Mouse (Mus musculus) frontal cortex, postnatal 36 days (tissue): ENCODE measurements at regions not wholly inside any gene's neighbourhood (a gene's known extent, or its start where the extent isn't known, plus 50 kb on each side); places are given as distances from the start of the nearest gene placed in this dataset.
A peak's percentile ranks its signal among the peaks of the same experiment; 100 is the strongest.
"Not testable (repeated sequence)": the region's sequence is repeated elsewhere in the genome, so short reads cannot be mapped to it uniquely, and the experiment has no call there.

ENCODE experiments used
- DNase-seq, 2 experiments: peaks; one replicate each; pipeline ENCODE4 v3.0.0; 2022; ENCODE audit warnings: low spot score in 2 of 2

DNA sequence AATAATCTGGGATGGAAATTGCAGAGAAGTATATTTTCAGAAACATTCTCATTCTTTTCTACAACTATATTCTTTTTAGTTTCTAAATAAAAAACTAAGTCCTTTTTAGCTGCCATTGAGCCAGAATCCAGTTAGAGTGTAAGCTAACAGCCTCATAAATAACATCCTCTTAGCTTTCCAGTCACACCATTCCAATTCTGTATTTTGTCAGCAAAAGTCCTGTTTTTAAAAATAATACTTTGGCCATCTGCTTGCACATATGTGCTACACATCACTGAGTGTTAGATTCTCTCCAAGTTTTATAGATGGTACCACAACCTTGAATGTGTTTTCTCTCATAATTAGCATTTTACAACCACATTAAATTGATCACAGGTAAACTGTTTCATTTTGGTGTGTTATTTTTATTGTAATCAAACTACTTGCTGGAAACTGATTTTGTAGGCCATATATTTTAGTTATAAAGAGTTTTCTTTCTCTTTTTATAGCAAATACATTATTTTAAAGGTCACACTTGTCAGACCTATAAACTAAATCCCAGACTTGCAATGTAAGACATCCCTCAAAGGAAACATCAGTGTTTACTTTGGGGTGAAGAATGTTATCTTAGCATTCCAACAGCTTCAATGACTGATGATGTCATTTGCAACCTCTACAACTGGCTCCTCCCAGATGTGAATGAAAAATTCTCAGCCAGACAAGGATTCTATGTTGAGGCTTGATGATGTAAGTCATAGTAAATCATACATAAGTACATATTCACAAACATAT lies 1878.9 kb upstream of the Flrt2 start:
- peak in 1 of 2 experiments; percentile 60 for DNase-seq

DNA sequence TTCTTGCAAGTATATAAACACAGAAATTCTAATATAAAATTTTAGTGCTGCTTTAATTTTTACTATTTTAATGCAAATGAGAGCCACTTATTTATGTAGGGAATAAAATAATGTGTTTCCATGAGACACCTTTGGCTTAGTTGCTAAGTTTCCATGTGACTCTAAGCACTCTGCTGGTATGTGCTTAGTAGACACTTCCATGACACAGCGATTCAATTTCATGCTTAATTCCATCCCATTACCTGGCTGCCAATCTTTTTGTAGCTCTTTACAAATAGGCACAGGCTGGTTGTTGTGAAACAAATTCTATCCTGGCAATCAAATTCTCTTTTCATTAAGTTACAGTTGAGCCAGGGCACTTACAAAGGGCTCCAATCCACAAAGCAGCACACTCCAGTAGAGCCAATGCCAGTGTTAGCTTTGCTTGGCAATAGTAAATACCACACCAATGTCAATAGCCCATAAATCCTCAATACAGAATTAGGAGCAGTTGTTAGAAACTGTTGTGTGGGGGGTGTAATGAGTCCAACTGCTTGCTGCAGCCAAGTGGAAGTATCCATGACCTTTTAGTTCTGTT lies 1841.0 kb upstream of the Flrt2 start:
- DNase-seq, result no peak

DNA sequence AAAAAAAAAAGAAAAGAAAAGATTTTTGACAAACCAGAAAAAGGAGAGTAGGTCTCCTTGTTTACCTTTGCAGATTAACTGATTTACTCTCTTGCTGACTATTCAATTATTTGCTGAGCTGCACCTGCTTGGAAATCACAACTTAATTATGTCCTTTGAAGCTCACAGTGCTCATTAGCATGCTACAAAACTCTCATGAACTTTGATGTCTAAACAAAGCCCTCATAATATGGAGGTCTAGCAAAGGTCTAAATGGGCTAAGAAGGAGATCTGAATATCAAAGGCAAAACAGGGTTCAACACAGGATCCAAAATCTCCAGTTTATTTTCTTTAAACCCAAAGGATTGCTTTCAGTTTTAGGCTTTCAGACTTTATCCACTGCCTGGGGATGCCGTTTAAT lies 1840.4 kb upstream of the Flrt2 start:
- no peak for DNase-seq

DNA sequence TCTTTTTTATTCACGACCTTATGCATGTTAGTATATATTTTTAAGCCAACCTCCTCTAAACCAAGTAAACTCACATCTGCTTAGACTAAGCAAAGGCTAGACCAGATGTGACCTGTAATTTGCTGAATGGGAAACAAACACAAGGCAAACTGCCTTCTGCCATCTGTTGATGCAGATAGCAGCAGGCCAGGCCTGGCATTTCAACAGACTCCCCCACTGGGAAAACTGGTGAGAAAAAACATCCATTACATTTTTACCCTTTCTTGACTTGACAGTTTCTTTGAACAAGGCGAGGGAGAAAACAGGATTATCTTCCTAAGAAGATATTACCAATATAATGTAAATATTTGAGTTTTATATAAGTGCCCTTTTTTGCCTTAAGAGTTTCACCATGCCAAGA lies 1806.1 kb upstream of the Flrt2 start:
- DNase-seq, result no peak

DNA sequence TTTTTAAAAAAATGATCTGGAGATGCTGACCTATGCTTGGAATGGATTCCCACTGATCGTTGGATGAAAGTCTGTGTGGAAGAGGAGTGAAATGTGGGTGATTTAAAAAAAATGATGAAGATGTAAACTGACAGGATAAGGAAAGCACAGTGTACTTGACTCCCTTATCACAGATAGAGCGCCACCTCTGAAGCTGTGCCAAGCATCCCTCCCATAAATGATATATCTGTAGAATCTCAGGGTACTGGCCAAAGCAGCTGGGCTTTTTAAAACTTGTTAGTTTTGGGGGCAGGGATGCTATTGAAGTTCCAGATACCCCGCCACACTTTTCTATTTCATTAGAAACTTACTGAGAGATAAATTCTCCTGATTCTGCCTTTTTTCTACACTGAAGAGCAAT lies 1801.9 kb upstream of the Flrt2 start:
- DNase-seq, result no peak

DNA sequence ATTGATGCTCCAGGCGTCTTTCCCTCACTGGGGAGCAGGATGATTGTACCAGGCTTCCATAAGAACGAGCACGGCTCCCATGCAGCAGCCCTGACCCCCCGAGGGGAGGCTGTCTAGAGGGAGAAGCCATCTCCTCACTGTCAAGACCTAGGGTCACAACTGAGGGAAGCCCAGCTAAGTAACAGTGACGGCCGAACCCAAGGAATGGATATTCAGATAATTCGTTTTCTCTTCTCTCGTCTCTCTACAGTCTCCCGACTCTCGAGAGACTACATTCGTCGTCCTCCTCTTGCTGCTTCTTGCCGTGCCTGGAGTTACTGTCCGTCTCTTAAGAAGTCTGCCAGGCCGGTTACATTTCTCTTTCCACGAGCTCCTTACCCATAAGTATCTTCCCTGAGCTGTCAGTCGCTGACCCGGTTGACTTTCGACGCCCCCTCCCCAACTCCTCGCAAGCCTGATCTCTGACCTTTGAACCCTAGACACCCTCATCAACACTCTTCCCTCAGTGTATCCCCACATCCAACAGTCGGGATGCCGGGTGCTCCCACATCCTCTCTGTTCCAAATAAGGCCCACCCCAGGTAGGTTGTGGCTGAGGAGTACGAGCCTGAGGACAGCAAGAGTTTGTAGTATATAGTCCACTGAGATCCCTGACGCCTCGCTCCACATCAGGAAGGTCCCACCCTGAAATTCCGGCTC lies 1763.3 kb upstream of the Flrt2 start:
- not testable (repeated sequence) for DNase-seq

DNA sequence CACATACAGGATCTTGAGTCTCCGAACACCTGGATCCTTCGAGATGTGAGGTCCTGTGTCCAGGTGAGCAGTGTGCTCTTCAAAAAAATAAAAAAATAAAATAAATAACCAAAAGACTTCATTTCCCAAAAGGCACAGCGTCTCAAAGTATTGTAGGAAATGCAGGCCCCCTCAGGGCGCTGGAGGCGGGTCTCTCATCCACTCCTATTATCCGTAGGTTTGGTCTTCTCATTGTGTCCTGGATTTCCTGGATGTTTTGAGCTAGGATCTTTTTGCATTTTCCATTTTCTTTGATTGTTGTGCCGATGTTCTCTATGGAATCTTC lies 1762.8 kb upstream of the Flrt2 start:
- DNase-seq, result not testable (repeated sequence)

DNA sequence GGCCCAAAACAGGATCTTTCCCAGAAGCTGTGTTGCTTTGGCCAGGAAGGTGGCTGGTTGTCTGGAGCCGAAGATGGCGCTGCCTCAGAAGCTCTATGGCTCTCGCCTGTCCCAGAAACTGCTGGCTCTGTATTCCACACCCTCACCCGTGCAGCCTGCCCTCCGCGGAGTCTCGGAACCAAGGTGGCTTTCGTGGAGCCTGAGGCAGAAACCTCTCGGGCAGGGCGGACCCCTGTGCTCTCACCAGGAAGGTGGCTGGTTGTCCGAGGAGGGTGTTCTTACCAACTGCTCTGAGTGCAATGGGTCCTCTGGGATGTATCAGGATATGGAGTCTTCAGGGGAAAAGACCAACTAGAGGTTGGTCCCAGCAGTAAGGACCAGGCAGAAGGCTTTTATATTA lies 1761.8 kb upstream of the Flrt2 start:
- DNase-seq, result not testable (repeated sequence)

DNA sequence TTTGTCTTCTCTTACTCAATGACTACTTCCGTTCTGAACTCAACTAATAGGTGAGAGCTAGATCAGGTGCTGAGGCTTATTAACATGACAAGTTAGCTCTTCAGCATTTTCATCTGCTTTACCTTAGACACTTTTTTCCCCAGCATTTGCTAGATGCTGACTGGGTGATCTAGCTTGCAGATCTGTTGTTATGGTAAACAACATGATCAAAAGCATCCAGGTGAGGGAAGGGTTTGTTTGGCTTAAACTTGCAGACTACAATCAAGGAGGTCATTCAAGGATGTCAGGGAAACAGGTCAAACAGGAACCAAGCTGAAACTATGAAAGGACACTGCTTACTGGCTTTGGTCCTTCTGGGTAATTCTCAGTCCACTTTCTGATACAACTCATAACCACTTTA lies 1731.2 kb upstream of the Flrt2 start:
- DNase-seq, result no peak

DNA sequence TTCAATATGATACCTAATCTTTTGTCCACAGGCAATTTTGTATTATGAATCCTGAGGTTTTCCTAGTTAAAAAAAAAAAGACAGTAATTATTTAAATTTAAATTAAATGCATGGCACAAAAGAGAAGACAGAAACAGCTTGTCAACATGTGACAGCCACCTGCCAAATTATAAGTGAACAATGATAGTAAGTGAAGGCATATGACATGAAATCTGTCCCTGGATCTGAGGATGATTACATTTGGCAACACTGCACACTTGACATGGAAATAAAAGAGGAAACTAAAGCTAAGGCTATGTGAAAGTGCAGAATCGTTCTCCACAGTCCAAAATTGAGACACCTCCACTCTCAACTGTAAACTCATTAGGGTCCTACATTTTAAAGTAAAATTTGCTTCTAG lies 1710.7 kb upstream of the Flrt2 start:
- no peak for DNase-seq

DNA sequence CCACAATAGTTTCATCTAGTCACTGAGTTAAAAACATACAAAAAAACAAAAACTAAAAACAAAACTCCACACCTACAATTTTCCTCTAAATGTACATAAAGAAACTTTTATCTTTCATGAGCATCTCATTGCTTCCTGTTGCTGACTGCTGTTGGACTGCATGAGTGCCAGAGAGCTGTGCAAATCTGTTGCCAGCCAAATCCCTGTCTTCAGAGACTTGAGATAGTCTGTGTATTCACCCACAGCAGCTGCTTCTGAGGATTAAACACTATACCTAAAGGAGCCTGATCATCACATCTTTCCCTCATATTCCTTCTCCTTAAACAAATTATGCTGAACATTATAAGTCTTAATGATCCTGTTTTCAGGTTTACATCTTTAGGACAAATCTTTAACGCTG lies 1700.5 kb upstream of the Flrt2 start:
- DNase-seq, result peak in 1 of 2 experiments; percentile 9

DNA sequence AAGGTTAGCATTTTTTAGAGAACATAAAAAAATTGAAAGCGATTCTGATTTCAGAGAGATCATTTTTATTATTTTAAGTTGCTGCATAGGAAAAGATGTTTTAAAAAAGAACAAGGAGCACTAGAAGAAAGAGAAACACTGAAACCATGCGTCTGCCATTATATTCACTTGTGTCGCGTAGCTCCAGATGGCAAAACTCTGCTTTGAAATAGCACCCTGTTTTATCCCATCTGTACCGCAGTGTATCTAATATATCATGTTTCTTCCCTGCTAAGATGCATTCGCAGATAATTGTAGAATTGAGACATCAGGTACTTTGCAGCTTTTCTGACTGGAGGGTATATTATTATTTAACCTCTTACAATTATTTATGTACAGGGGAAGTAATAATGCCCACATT lies 1698.2 kb upstream of the Flrt2 start:
- DNase-seq, result peak in 1 of 2 experiments; percentile 24

DNA sequence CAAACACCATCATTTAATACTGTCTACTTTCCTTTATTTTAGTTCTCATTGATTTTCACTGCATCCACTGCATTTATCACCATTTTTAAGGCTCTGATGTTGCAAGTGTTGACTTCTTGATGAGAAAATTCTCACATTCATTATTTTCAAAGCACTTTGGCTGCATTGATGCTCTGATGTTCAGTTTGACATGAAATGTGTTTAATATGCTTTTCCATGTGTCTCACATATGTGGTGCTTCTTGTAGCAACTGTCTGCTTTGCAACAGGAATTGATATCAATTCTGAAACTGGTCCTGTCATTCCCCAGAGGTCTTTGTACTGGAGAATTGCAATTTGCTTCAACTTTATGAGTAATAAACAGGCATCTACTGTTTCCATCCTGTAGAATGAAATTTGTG lies 1676.1 kb upstream of the Flrt2 start:
- DNase-seq, result no peak

DNA sequence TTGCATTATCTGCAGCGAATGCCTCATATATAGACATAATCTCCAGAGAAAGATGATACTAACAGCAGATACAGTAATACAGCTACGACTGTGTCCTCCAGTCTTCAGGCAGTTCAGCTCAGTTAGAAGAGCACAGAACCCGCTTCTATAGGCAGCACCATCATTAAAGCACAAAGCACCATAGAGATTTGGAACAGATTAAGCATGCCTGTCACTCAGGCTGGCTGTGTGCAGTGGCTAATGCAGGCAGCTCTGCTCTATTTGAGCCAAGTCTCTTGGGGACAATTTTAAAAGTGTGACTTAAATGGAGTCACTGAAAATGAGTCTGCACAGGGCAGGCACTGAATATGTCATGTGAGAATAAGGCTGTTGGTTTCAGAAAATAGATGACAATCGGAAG lies 1660.7 kb upstream of the Flrt2 start:
- no peak for DNase-seq

DNA sequence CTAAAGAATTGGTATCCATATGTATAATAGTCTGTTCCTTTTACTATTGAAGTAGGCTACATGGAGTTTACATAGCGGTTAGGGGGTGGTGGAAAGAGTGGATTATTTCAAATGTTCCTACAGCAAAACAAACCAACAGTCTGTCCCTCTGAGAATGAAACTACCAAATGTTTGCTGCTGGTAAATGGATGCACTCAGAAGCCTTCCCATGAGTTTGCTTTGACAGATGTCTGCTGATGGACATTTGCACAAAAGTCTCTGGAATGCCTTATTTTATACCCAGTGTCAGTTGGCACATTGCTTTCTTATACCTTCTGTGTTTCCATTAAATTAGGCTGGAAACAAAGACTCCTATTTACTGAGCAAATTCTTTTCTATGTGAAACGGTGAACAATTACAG lies 1644.1 kb upstream of the Flrt2 start:
- DNase-seq, result no peak

DNA sequence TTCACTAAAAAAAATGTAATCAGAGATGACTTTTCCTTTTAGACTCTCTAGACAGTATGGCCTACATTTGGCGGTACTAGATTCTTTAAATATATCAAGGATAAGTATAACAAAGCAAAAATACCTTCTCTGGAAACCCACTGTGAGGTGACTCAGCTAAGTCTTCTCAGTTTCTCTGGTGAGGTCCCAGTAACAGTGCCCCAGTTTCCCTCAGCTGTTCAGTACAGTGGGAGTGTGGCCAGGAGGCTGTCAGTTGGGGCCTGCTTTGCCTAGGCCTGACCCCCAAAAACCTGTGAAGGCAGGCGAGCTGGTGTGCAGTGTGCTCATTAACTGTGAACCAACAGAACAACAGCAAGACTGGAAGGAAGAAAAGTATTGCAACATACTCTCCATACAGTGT lies 1634.3 kb upstream of the Flrt2 start:
- peak in 1 of 2 experiments; percentile 7 for DNase-seq

DNA sequence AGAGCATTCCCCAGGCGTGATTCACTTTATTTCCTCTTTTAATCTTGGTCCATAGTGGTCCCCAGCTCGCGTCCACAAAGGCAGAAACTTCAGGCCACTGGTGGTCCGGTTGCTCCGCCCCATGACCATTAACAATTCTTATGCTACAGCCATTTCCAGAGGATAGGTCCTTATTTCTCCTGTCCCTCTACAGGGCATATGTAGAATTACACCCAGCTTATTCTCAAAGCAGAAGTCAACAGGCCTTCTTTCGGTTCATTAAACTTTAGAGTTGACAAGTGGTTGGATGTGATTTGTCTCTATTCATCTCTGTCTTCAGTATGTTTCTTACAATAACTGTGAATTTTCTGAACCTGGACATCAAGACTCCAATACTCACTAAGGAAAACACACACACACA lies 1632.4 kb upstream of the Flrt2 start:
- DNase-seq, result no peak

DNA sequence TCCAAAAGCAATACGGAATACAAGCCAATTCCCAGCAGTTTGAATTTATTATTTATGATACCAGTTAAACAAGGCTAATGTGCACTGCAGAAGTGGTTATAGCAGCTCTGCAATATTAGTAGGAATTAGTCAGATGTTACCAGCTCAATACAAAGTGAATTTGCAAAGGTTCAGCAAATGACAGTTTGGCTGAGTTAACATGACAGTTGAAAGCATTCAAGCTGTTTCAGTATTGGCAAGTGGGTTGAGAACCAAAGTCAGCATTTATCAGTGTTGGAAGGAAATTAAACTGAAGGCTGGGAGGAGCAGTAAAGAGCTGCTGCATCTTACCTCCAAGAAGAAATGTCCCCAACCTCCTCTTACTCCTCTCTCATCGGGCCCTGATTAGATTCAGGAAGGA lies 1631.7 kb upstream of the Flrt2 start:
- no peak for DNase-seq

DNA sequence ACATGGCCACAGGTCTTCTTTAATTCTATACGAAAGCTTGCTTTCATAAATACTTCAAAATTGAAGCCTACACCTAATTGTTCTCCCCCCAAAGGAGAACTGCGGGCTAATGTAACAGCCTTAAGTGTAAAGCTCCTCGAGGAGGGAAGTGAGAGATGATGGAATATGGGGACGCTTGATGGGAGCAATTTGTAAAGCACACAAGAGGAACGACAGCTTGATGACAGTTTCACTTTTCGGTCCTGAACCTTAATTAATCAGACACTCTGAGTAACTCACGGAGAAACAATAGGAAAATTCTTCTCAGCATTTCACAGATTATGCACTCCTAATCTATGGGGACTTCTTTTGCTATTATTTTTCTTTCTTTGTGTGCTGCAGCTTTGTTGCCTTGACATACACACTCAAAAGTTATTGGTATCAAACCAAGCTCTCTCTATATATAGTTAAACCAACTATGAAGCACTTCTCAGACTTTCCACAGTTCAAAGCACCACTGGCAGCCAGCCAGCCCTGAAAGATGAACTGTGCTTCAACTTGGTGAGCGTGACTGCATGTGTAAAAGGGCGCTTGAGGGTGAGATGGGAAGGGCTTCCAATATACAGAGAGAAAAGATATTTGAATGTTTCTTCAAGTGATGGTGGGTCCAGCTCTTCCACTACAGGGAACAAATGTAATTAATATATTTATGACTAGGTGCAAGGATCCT lies 1625.4 kb upstream of the Flrt2 start:
- no peak for DNase-seq

DNA sequence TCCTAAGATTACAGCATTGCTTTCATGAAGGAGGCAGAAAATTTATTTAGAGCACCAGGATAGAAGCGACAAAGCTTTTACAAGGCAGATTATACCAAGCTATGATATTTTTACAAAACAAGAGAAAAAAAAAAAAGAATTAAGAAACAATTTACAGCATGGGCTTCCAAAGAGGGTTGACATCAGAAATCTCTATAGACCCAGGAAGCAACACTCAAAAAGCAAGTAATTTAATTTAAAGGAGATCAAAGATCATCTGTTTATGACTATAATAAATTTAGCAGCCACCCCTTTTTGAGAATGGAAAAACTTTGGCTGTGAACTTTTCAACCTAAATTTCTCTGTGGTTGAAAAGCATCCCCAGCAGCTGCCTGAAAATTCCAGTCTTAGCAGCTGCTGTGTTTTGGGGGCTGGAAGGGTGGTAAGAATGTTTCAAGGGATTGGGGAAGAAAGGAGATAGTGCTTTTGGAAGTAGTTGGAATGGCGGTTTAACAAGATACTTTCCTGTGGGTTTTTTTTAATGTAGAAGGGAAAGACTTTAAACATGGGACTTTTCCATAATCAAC lies 1621.0 kb upstream of the Flrt2 start:
- DNase-seq, result no peak

DNA sequence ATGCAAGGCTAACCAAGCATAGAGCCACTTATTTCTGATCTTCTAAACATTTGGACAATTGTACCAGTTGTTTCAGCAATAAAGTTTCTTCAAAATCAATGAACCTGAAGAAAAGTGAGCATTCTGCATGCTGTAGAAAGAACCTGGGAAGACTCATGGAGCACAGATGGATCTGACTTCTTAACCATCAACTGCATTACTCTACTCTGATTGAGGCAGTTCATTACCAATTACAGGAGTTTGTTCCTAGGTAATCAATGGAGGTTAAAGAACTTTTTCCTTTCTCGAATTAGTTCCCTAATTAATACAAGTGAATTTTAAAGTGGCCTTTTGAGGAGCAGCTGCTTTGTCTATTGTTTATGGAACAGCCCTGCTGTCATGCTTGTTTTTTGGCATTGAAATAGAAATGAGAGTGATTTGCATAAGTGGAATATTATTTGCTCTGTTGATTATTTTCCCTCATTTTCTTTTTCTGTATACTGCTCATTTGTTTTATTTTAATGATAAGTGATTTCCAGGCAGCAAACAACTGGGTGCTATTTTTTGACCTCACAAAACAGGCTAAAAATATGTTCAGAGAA lies 1586.4 kb upstream of the Flrt2 start:
- no peak for DNase-seq

DNA sequence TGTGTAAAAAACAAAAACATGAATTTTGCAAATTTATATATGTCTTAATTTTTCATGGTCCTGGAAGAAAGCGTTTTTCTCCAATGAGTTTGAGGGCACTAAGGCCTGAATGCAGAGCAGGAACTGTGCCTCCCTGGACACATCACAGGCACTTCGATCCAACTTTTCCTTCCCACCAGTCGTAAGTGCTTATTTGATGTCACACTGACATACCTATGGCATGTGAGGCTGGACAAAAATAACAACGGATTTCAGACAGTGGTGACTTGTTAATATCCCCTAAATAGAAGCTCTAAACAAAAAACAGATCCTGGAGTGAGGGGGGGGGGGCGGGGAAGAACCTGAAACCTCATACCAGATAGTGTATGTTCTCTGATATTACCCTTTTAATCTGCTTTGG lies 1541.9 kb upstream of the Flrt2 start:
- DNase-seq, result no peak
